Mouse (Mus musculus) stomach, postnatal 0 days (tissue): ENCODE measurements at regions not wholly inside any gene's neighbourhood (a gene's known extent, or its start where the extent isn't known, plus 50 kb on each side); places are given as distances from the start of the nearest gene placed in this dataset.

Experiments
- CTCF ChIP-seq: IDR thresholded peaks from 2 replicates; pipeline ENCODE4 v1.5.1; 2016; ENCODE audit warnings: antibody characterized with exemption, low read depth, mild to moderate bottlenecking, moderate library complexity
- EP300 ChIP-seq: optimal IDR thresholded peaks from 2 replicates; pipeline ENCODE3; 2016; ENCODE audit warnings: antibody characterized with exemption

DNA sequence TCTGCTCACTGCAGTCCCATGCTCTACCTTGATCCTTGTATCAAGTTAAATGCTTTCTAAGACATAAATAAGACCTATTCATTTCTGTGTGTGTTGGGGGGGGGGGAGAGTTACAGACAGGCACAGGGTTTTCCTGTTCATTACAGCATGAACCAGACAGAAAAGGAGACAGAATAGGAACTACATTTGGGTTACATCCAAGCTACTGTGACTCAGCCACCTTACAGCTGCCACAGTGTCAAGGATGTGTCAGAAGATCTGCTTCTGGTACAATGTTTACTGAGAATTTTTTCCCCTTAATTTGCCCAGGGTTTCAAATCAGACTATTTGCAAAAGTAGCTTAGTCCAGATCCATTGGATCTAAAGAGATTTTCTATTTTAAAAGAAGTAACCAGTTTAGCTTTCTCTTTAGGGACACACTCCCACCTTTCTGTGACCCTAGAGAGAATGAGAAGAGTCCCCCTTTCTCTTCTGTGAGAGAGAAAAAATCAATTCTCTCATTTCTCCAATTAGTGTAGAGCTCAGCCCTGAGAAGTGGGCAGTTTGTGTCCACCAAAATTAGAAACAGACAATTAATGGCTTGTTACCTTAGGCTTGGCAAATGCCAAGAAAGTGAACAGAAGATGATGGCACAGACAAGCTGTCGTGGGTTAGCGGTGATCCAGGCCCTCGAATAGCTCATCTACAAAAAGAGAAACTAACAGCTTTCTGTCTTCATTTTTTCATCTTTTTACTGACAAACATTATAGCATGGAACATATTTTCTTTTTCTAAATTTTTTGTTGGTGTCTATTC, 55.8 kb upstream of the E2f3 start:
- TF ChIP-seq EP300 (no peak), CTCF (no peak)
